Mouse (Mus musculus): ENCODE measurements around the gene Farp2.

DNA sequence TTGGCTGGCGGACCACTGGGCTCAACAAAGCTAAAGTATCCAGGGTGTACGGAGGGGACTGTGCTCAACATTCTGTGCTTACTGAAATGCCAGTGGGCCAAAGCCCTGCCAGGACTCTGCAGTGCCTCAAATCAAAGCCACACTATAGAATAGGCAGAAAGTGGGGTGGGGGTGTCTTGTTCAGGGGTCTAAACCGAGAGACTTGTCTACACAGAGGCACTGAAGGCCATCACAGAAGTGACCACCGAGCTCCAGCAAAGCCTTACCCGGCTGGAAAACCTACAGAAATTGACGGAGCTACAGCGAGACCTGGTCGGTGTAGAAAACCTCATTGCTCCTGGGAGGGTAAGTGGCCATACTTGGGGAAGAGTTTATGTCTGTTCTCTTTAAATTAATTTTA is 97.9 kb downstream of the Farp2 start:
- TF ChIP-seq POLR2A (IDR thresholded peaks at IDR 0.05; ENCODE audit: extremely low read depth, insufficient read depth, low read length) = no peak
- no peak for TF ChIP-seq CTCF (IDR thresholded peaks at IDR 0.05; ENCODE audit: extremely low read depth, insufficient read depth, low read length)

Data from cortical plate, adult 2 months (tissue).